Mouse (Mus musculus) right cerebral cortex, adult 2 months (tissue): ENCODE data around the gene Sp3.
"Not testable (repeated sequence)": the region's sequence is repeated elsewhere in the genome, so short reads cannot be mapped to it uniquely, and the experiment has no call there.

ENCODE experiments used
- DNase-seq, 2 experiments: peaks; one replicate each; pipeline ENCODE4 v3.0.0; 2021 to 2022; ENCODE audit warnings: low spot score in 2 of 2

Gene Sp3

GRCm38 (mm10) chr2:72992497-72992896 lies 12.3 kb upstream of the Sp3 start:
- no peak for DNase-seq

GRCm38 (mm10) chr2:72988945-72989344 lies 8.7 kb upstream of the Sp3 start:
- DNase-seq = not testable (repeated sequence)

GRCm38 (mm10) chr2:72986616-72987015 lies 6.4 kb upstream of the Sp3 start, which contains the start of gene Gm11084:
Gene Gm11084 (minus strand): TSS chr2:72986716.
- DNase-seq = no peak

- no peak for DNase-seq
These were observed 5.3 kb upstream of the Sp3 start for GRCm38 (mm10) chr2:72985516-72985915.

GRCm38 (mm10) chr2:72984806-72985205 lies 4.6 kb upstream of the Sp3 start:
- DNase-seq = no peak

GRCm38 (mm10) chr2:72983211-72983610 lies 3.0 kb upstream of the Sp3 start:
- DNase-seq = no peak

GRCm38 (mm10) chr2:72982110-72982785 lies 2.0 kb upstream of the Sp3 start:
- no peak for DNase-seq

GRCm38 (mm10) chr2:72981441-72982109 lies 1.3 kb upstream of the Sp3 start:
- DNase-seq = no peak

- DNase-seq = no peak
These were observed 802 bp upstream of the Sp3 start for GRCm38 (mm10) chr2:72981075-72981420.

GRCm38 (mm10) chr2:72979659-72980071 lies 581 bp downstream of the Sp3 start:
- DNase-seq = peak; percentile 64 to 65

GRCm38 (mm10) chr2:72978901-72979658 lies 1.2 kb downstream of the Sp3 start:
- peak; percentile 76 to 78 for DNase-seq

- DNase-seq = peak in 1 of 2 experiments; percentile 40
These were observed 1.8 kb downstream of the Sp3 start for GRCm38 (mm10) chr2:72978473-72978872.

- DNase-seq = no peak
These were observed 3.0 kb downstream of the Sp3 start for GRCm38 (mm10) chr2:72977272-72977671.

GRCm38 (mm10) chr2:72976036-72976435 lies 4.2 kb downstream of the Sp3 start:
- no peak for DNase-seq

- no peak for DNase-seq
These were observed 9.4 kb downstream of the Sp3 start for GRCm38 (mm10) chr2:72970831-72971230.

- no peak for DNase-seq
These were observed 9.9 kb downstream of the Sp3 start for GRCm38 (mm10) chr2:72970302-72970701.

GRCm38 (mm10) chr2:72968536-72968935 lies 11.7 kb downstream of the Sp3 start:
- no peak for DNase-seq

GRCm38 (mm10) chr2:72965450-72965849 lies 14.8 kb downstream of the Sp3 start:
- no peak for DNase-seq

GRCm38 (mm10) chr2:72956415-72956814 lies 23.8 kb downstream of the Sp3 start:
- DNase-seq = no peak

GRCm38 (mm10) chr2:72952979-72953378 lies 27.3 kb downstream of the Sp3 start:
- DNase-seq = no peak

GRCm38 (mm10) chr2:72935937-72936336 lies 44.3 kb downstream of the Sp3 start:
- no peak for DNase-seq

- DNase-seq = no peak
These were observed 48.1 kb downstream of the Sp3 start for GRCm38 (mm10) chr2:72932186-72932585.

- no peak for DNase-seq
These were observed 55.3 kb downstream of the Sp3 start for GRCm38 (mm10) chr2:72924981-72925380.
